Mouse (Mus musculus): ENCODE results near the gene Trpc4ap. TPM values are rescaled to one million over a fixed set of nuclear protein-coding genes. Genes with fewer than 3 reads are reported as not detected.

Trpc4ap gene
- polyA plus RNA-seq, 1 experiment from 2014 or later = 133 TPM

MicroRNAs encoded within 50 kb of the gene (microRNA counts, 519-probe panel; counts per million panel counts)
- microRNA mmu-miR-499 = 1,809 counts per million, percentile 12 among the panel's probes with 10 or more counts

Small RNA genes within 50 kb of the gene (microRNA-seq; reads per million reads assigned to microRNA genes)
- gene Mir499 = 55.8 reads per million, percentile 47 among the genes with 10 or more reads in this experiment

Other genes starting within 250 kb of the Trpc4ap start
- gene Ncoa6, start 218.5 kb downstream of the Trpc4ap start, polyA plus RNA-seq (2015; fragmentation: Nextera tagmentation; extraction: Ambion mirVana) = 13.8 and 16.6 TPM in 2 replicates
- 8.5 and 9.8 TPM in 2 replicates for gene Acss2, start 174.4 kb downstream of the Trpc4ap start, polyA plus RNA-seq (2015; fragmentation: Nextera tagmentation; extraction: Ambion mirVana)
- 3.9 and 4.3 TPM in 2 replicates for gene Ggt7, start 174.1 kb downstream of the Trpc4ap start, polyA plus RNA-seq (2015; fragmentation: Nextera tagmentation; extraction: Ambion mirVana)
- gene Gss, start 99.6 kb downstream of the Trpc4ap start, polyA plus RNA-seq (2015; fragmentation: Nextera tagmentation; extraction: Ambion mirVana) = 26.5 and 29.8 TPM in 2 replicates
- gene Myh7b, start 81.2 kb downstream of the Trpc4ap start, polyA plus RNA-seq (2015; fragmentation: Nextera tagmentation; extraction: Ambion mirVana) = 0.85 and 1.1 TPM in 2 replicates
- gene Edem2, start 37.1 kb upstream of the Trpc4ap start, polyA plus RNA-seq (2015; fragmentation: Nextera tagmentation; extraction: Ambion mirVana) = 41.2 and 45.2 TPM in 2 replicates
- gene Gm17581, start 43.5 kb upstream of the Trpc4ap start, polyA plus RNA-seq (2015; fragmentation: Nextera tagmentation; extraction: Ambion mirVana) = not detected in 2 replicates
- 14.6 and 15.3 TPM in 2 replicates for gene Procr, start 58.7 kb upstream of the Trpc4ap start, polyA plus RNA-seq (2015; fragmentation: Nextera tagmentation; extraction: Ambion mirVana)
- gene Mmp24, start 83.0 kb upstream of the Trpc4ap start, polyA plus RNA-seq (2015; fragmentation: Nextera tagmentation; extraction: Ambion mirVana) = 0.04 and 0.09 TPM in 2 replicates
- gene BC029722, start 127.0 kb upstream of the Trpc4ap start, polyA plus RNA-seq (2015; fragmentation: Nextera tagmentation; extraction: Ambion mirVana) = 17.4 and 19.7 TPM in 2 replicates
- gene Eif6, start 134.5 kb upstream of the Trpc4ap start, polyA plus RNA-seq (2015; fragmentation: Nextera tagmentation; extraction: Ambion mirVana) = 184 and 199 TPM in 2 replicates
- gene Fam83c, start 142.5 kb upstream of the Trpc4ap start, polyA plus RNA-seq (2015; fragmentation: Nextera tagmentation; extraction: Ambion mirVana) = 0.10 and 0.21 TPM in 2 replicates
- 65.9 and 75.6 TPM in 2 replicates for gene Uqcc1, start 237.9 kb upstream of the Trpc4ap start, polyA plus RNA-seq (2015; fragmentation: Nextera tagmentation; extraction: Ambion mirVana)
- gene Gm15557, start 248.3 kb upstream of the Trpc4ap start, polyA plus RNA-seq (2015; fragmentation: Nextera tagmentation; extraction: Ambion mirVana) = not detected in 2 replicates

Measured in lung, embryonic 15.5 days (tissue).